Mouse (Mus musculus) midbrain, embryonic 10.5 days (tissue): ENCODE data around the gene Tuba4a. TPM values are rescaled to one million over a fixed set of nuclear protein-coding genes. Genes with fewer than 3 reads are reported as not detected.
"Not testable (repeated sequence)": the region's sequence is repeated elsewhere in the genome, so short reads cannot be mapped to it uniquely, and the experiment has no call there.

ENCODE experiments used
- DNase-seq: peaks from one replicate; pipeline ENCODE4 v3.0.0-alpha.2; 2017; ENCODE audit warnings: low spot score
- H3K27ac ChIP-seq: fragments of 300-500 bp; sonication (generic); replicated peaks from 2 replicates; pipeline ENCODE4 v1.5.1; 2016; ENCODE audit warnings: mild to moderate bottlenecking
- H3K27me3 ChIP-seq: fragments of 300-500 bp; sonication (generic); 2 replicates; pipeline ENCODE4 v1.6.1; 2016; ENCODE audit warnings: low read depth, mild to moderate bottlenecking; ENCODE audit not compliant: poor library complexity, severe bottlenecking
- H3K36me3 ChIP-seq: fragments of 300-500 bp; sonication (generic); 2 replicates; pipeline ENCODE4 v1.6.1; 2016; ENCODE audit warnings: mild to moderate bottlenecking, moderate library complexity
- H3K4me1 ChIP-seq: fragments of 300-500 bp; sonication (generic); 2 replicates; pipeline ENCODE4 v1.6.1; 2016
- H3K4me3 ChIP-seq: fragments of 300-500 bp; sonication (generic); 2 replicates; pipeline ENCODE4 v1.5.1; 2016; ENCODE audit warnings: mild to moderate bottlenecking, moderate library complexity
- H3K9me3 ChIP-seq: fragments of 300-500 bp; sonication (generic); replicated peaks from 2 replicates; pipeline ENCODE4 v1.6.1; 2016; ENCODE audit warnings: mild to moderate bottlenecking
- WGBS: fragments of 180-500 bp; shearing (Covaris S2); methylation state at CpG from one replicate; pipeline ENCODE4 v1.1.7; 2016; 5-methylcytosine and 5-hydroxymethylcytosine counted together
- polyA plus RNA-seq: library from polyadenylated mRNA; unstranded; fragments of >200 nt; fragmentation: Nextera tagmentation; extraction: Ambion mirVana; gene quantifications from 2 replicates; pipeline ENCODE4 v1.2.1, GENCODE M21; 2016

The Tuba4a gene
- polyA plus RNA-seq, 1 experiment from 2014 or later: 10.0 TPM

GRCm38 (mm10) chr1:75248041-75248772 is 28.5 kb upstream of the Tuba4a start:
- peaks cover 29% of the 10 kb centered on the region for H3K4me1 ChIP-seq
- H3K9me3 ChIP-seq: no peaks in the 10 kb centered on the region
- DNase-seq: no peak
- 67% methylated on average over 9 of the region's 9 CpGs for WGBS
- H3K27me3 ChIP-seq: peaks cover 14% of the 10 kb centered on the region
- H3K4me3 ChIP-seq: no peak overlapping the region
- peaks cover 9% of the 10 kb centered on the region for H3K36me3 ChIP-seq
- H3K27ac ChIP-seq: 0 out of 2 replicates have a peak overlapping the region, but pooled peaks have one; percentile 10

- H3K27ac ChIP-seq: peak overlapping the region; percentile 10; the same call in 1 of the 2 replicates
Measured at GRCm38 (mm10) chr1:75247071-75247930, 27.6 kb upstream of the Tuba4a start.

GRCm38 (mm10) chr1:75244836-75245235 is 25.2 kb upstream of the Tuba4a start:
- H3K4me3 ChIP-seq: no peak overlapping the region
- H3K27ac ChIP-seq: no peak overlapping the region
- peaks cover 20% of the 10 kb centered on the region for H3K4me1 ChIP-seq
- no peak for DNase-seq
- no peaks in the 10 kb centered on the region for H3K9me3 ChIP-seq
- H3K36me3 ChIP-seq: peaks cover 28% of the 10 kb centered on the region
- WGBS: 11% methylated on average over 4 of the region's 4 CpGs
- no peaks in the 10 kb centered on the region for H3K27me3 ChIP-seq

More at GRCm38 (mm10) chr1:75247071-75247930, 27.6 kb upstream of the Tuba4a start:
- 77% methylated on average over 16 of the region's 16 CpGs for WGBS
- no peak for DNase-seq
- peaks cover 12% of the 10 kb centered on the region for H3K36me3 ChIP-seq
- H3K4me1 ChIP-seq: peaks cover 29% of the 10 kb centered on the region
- H3K9me3 ChIP-seq: no peaks in the 10 kb centered on the region
- peaks cover 5% of the 10 kb centered on the region for H3K27me3 ChIP-seq
- H3K4me3 ChIP-seq: no peak overlapping the region

GRCm38 (mm10) chr1:75244175-75244826 is 24.6 kb upstream of the Tuba4a start:
- Histone ChIP-seq H3K9me3 (no peaks in the 10 kb centered on the region), H3K4me1 (peaks cover 20% of the 10 kb centered on the region), H3K27ac (no peak overlapping the region), H3K36me3 (peaks cover 33% of the 10 kb centered on the region), H3K4me3 (no peak overlapping the region), H3K27me3 (no peaks in the 10 kb centered on the region)
- DNase-seq: no peak
- WGBS: 88% methylated on average over 12 of the region's 12 CpGs

- Histone ChIP-seq H3K36me3 (peaks cover 35% of the 10 kb centered on the region), H3K4me3 (no peak overlapping the region), H3K9me3 (no peaks in the 10 kb centered on the region), H3K4me1 (peaks cover 18% of the 10 kb centered on the region), H3K27me3 (no peaks in the 10 kb centered on the region), H3K27ac (no peak overlapping the region)
- no peak for DNase-seq
- 89% methylated on average over 14 of the region's 14 CpGs for WGBS
Measured at GRCm38 (mm10) chr1:75243411-75243810, 23.7 kb upstream of the Tuba4a start.

GRCm38 (mm10) chr1:75239591-75239990 is 19.9 kb upstream of the Tuba4a start:
- Histone ChIP-seq H3K9me3 (no peaks in the 10 kb centered on the region), H3K4me3 (no peak overlapping the region), H3K27me3 (0 out of 2 replicates have a peak, but pooled peaks cover 7% of the 10 kb centered on the region), H3K36me3 (peaks cover 35% of the 10 kb centered on the region), H3K27ac (no peak overlapping the region), H3K4me1 (peaks cover 23% of the 10 kb centered on the region)
- WGBS: 88% methylated on average over 10 of the region's 10 CpGs
- no peak for DNase-seq

GRCm38 (mm10) chr1:75236117-75237050 is 16.7 kb upstream of the Tuba4a start, which contains the start of gene Dnajb2:
TSS of gene Dnajb2 (plus strand) at chr1:75236406.
- H3K27me3 ChIP-seq: peaks cover 15% of the 10 kb centered on the region; the same call in 1 of the 2 replicates
- DNase-seq: peak; percentile 84
- H3K27ac ChIP-seq: peak within 1 kb of the TSS; percentile 87
- H3K4me1 ChIP-seq: peaks cover 25% of the 10 kb centered on the region
- H3K9me3 ChIP-seq: no peaks in the 10 kb centered on the region
- peak within 1 kb of the TSS; percentile 71 for H3K4me3 ChIP-seq
- H3K36me3 ChIP-seq: peaks cover 18% of the 10 kb centered on the region
- WGBS: under 1% methylated on average over 62 of the region's 64 CpGs

- Histone ChIP-seq H3K27ac (no peak overlapping the region), H3K36me3 (peaks cover 5% of the 10 kb centered on the region; the same call in 1 of the 2 replicates), H3K27me3 (peaks cover 18% of the 10 kb centered on the region; the same call in 1 of the 2 replicates), H3K4me3 (no peak overlapping the region), H3K4me1 (peaks cover 25% of the 10 kb centered on the region), H3K9me3 (no peaks in the 10 kb centered on the region)
- peak; percentile 63 for DNase-seq
- WGBS: 3% methylated on average over 8 of the region's 8 CpGs
Measured at GRCm38 (mm10) chr1:75234606-75235005, 14.9 kb upstream of the Tuba4a start.

GRCm38 (mm10) chr1:75232489-75232888 is 12.8 kb upstream of the Tuba4a start:
- H3K9me3 ChIP-seq, H3K4me3 ChIP-seq, H3K27ac ChIP-seq, DNase-seq, H3K36me3 ChIP-seq: not testable (repeated sequence)
- 69% methylated on average over 4 of the region's 4 CpGs for WGBS
- H3K27me3 ChIP-seq: peaks cover 22% of the 10 kb centered on the region; the same call in 1 of the 2 replicates
- peaks cover 24% of the 10 kb centered on the region for H3K4me1 ChIP-seq

- DNase-seq: no peak
- Histone ChIP-seq H3K4me1 (peaks cover 16% of the 10 kb centered on the region), H3K4me3 (no peak within 1 kb of the TSS), H3K27ac (no peak within 1 kb of the TSS), H3K36me3 (no peaks in the 10 kb centered on the region), H3K27me3 (peaks cover 22% of the 10 kb centered on the region; the same call in 1 of the 2 replicates), H3K9me3 (no peaks in the 10 kb centered on the region)
- 75% methylated on average over 5 of the region's 5 CpGs for WGBS
Measured at GRCm38 (mm10) chr1:75231664-75232152, 12.0 kb upstream of the Tuba4a start, which contains the start of gene A630095N17Rik. TSS of gene A630095N17Rik (minus strand) at chr1:75232102.

- Histone ChIP-seq H3K36me3 (no peaks in the 10 kb centered on the region), H3K4me3 (no peak overlapping the region), H3K4me1 (peaks cover 11% of the 10 kb centered on the region), H3K27me3 (peaks cover 22% of the 10 kb centered on the region; the same call in 1 of the 2 replicates), H3K27ac (no peak overlapping the region), H3K9me3 (no peaks in the 10 kb centered on the region)
- WGBS: 70% methylated on average over 4 of the region's 4 CpGs
- no peak for DNase-seq
Measured at GRCm38 (mm10) chr1:75231224-75231623, 11.6 kb upstream of the Tuba4a start.
